Mouse (Mus musculus) ES-E14 (cell line): ENCODE data around the gene Dnmt3a.

Experiments
- CHD2 ChIP-seq: IDR thresholded peaks from 2 replicates; pipeline ENCODE4 v1.6.1; 2014; ENCODE audit warnings: mild to moderate bottlenecking, low read depth, low read length, inconsistent platforms
- MAFK ChIP-seq: IDR thresholded peaks from 2 replicates; pipeline ENCODE4 v1.6.1; 2014; ENCODE audit warnings: mild to moderate bottlenecking, low read depth, low read length, inconsistent platforms; ENCODE audit not compliant: insufficient read depth
- ZC3H11A ChIP-seq: IDR thresholded peaks from 2 replicates; pipeline ENCODE4 v1.6.1; 2012; ENCODE audit warnings: low read depth, mild to moderate bottlenecking, inconsistent platforms, low read length, borderline replicate concordance
- ZNF384 ChIP-seq: IDR thresholded peaks from 2 replicates; pipeline ENCODE4 v1.6.1; 2012; ENCODE audit warnings: low read depth, low read length, inconsistent platforms

DNA sequence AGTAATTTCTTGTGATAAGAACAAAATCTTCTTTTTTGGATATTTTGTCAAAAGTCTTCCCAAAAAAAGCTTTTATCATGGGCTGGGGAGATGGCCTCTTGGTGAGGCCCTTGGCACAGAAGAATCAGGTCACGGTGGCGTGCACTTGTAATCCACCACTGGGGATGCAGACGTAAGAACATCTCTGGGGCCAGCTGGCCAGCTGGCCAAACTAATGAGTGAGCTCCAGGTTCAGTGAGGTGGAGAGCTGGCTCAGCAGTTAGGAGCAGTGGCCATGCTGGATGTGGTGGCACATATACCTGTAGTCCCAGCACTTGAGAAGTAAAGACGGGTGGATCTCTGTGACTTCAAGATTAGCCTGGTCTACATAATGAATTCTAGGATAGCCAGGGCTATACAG is 37.4 kb upstream of the Dnmt3a start:
- TF ChIP-seq ZNF384: no peak
- TF ChIP-seq CHD2: no peak
- TF ChIP-seq MAFK: no peak
- TF ChIP-seq ZC3H11A: no peak
